Mouse (Mus musculus) layer of hippocampus, adult 2 months (tissue): ENCODE measurements at regions not wholly inside any gene's neighbourhood (a gene's known extent, or its start where the extent isn't known, plus 50 kb on each side); places are given as distances from the start of the nearest gene placed in this dataset.

ENCODE experiments used
- DNase-seq, 2 experiments: peaks; one replicate each; pipeline ENCODE4 v3.0.0; 2022; ENCODE audit warnings: low spot score in 2 of 2
- H3K27ac ChIP-seq: fragments of 200-600 bp; 2 replicates; pipeline ENCODE4 v1.8.1; 2022
- H3K4me3 ChIP-seq: fragments of 200-600 bp; 2 replicates; pipeline ENCODE4 v1.8.1; 2022; ENCODE audit warnings: mild to moderate bottlenecking
- CTCF ChIP-seq: fragments of 200-600 bp; conservative IDR thresholded peaks from 2 replicates; pipeline ENCODE4 v1.8.1; 2022; ENCODE audit warnings: antibody characterized with exemption, mild to moderate bottlenecking, moderate library complexity

DNA sequence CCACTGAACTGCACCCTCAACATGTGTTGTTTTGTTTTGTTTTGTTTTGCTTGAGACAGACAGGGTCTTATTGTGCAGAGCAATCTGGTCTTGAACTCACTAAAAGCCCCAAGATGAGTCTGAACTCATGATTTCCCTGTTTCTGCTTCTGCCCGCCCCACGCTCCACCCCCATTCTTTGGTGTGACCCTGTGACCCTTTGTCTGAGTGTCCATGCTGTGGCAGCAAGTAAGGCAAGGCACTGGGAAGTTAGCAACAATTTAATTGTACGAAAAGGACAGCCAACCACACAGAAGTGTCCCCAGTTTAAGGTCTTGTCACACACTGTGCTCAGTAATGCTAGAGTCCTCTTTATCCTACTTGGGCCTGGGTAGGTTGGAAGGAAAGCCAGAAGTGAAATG, 213.6 kb upstream of the Hes1 start:
- DNase-seq, result no peak
- H3K27ac ChIP-seq, result no peak overlapping the region
- H3K4me3 ChIP-seq, result no peak overlapping the region
- no peak for TF ChIP-seq CTCF

DNA sequence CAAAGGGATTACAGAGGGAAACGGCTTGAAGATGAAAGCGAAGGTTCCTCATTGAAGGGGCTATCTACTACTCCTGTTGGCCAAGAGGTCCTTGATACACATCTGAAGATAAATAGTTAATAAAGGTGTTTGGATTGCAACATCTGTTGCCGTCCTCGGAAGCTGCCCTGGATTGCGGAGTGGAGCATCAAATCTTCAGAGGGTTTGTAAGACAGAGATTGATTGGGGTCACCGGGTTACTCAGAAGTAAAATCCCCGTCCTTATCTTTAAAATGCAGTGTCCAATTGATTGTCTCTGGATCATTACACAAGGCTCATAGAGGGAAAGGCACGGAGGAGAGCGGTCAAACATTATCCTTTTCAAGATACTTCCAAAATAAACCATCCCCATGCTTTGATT, 212.4 kb upstream of the Hes1 start:
- no peak overlapping the region for H3K4me3 ChIP-seq
- no peak overlapping the region for H3K27ac ChIP-seq
- no peak for TF ChIP-seq CTCF
- no peak for DNase-seq

GRCm38 (mm10) chr16:29854805-29855565, 209.2 kb upstream of the Hes1 start:
- Histone ChIP-seq H3K4me3 (no peak overlapping the region), H3K27ac (no peak overlapping the region)
- no peak for DNase-seq
- TF ChIP-seq CTCF, result no peak

- H3K4me3 ChIP-seq, result no peak overlapping the region
- H3K27ac ChIP-seq, result no peak overlapping the region
- no peak for DNase-seq
- TF ChIP-seq CTCF, result peak; percentile 67
These were observed 207.6 kb upstream of the Hes1 start for GRCm38 (mm10) chr16:29856545-29856944.

GRCm38 (mm10) chr16:29858645-29859044, 205.5 kb upstream of the Hes1 start:
- no peak for TF ChIP-seq CTCF
- Histone ChIP-seq H3K4me3 (no peak overlapping the region), H3K27ac (no peak overlapping the region)
- DNase-seq, result no peak

GRCm38 (mm10) chr16:29860306-29860705, 203.9 kb upstream of the Hes1 start:
- H3K4me3 ChIP-seq, result no peak overlapping the region
- TF ChIP-seq CTCF, result no peak
- DNase-seq, result no peak

GRCm38 (mm10) chr16:29861056-29861455, 203.1 kb upstream of the Hes1 start:
- Histone ChIP-seq H3K27ac (no peak overlapping the region), H3K4me3 (no peak overlapping the region)
- DNase-seq, result no peak
- no peak for TF ChIP-seq CTCF

More at GRCm38 (mm10) chr16:29860306-29860705, 203.9 kb upstream of the Hes1 start:
- H3K27ac ChIP-seq, result no peak overlapping the region

DNA sequence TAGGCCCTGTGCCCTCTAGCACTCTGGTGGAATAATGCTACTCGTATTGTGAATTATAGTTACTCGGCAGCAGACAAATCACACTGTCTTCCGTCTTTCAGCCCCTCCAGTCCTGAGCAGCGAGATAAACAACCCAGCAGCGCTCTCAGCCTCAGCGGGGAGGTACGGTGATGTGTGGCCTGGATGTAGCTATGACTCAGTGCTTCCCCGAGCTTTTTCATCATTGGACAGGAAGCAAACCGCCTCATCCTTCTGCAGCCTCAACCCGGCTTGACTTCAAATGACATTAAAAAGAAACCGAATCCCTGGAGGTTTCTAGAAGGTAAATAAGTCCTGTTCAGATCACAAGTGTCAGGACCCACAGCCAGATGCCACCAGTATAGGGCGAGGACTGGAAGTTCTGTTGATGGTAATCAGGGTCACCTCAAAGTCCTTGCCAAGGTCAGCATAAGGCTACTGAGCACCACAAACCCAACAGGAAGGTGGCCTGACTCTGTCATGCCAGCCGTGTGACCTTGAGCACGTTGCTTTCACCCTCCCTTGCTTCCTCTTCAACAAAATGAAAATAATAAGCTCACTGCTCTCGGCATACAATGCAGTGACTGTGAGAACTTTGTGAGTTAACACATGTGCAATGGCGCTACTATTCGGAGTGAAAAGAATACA, 199.0 kb upstream of the Hes1 start:
- Histone ChIP-seq H3K27ac (no peak overlapping the region), H3K4me3 (no peak overlapping the region)
- no peak for DNase-seq
- TF ChIP-seq CTCF, result no peak

DNA sequence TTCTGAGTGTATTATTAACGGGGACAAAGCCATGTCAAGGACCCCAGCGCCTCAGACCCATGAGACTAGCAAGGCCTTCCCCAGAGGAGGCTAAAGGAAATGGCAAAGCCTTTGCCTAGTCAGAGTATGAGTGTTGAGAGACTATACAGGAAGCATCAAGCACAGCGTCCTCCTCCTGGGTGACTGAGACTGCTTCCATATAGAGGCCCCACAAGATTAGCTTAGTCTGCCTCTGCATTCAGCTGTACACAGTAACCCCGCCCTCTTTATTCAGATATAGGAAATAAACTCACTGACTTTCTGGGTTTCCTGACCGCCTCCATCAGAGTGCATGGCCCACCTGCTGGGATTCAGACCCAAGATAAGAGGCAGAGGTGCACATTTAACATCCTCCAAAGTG, 192.8 kb upstream of the Hes1 start:
- no peak for DNase-seq
- TF ChIP-seq CTCF, result no peak
- Histone ChIP-seq H3K27ac (no peak overlapping the region), H3K4me3 (no peak overlapping the region)

- TF ChIP-seq CTCF, result no peak
- no peak for DNase-seq
- Histone ChIP-seq H3K27ac (no peak overlapping the region), H3K4me3 (no peak overlapping the region)
These were observed 188.0 kb upstream of the Hes1 start for GRCm38 (mm10) chr16:29876196-29876595.

GRCm38 (mm10) chr16:29877372-29878123, 186.6 kb upstream of the Hes1 start:
- no peak for TF ChIP-seq CTCF

GRCm38 (mm10) chr16:29879665-29880064, 184.5 kb upstream of the Hes1 start:
- no peak overlapping the region for H3K4me3 ChIP-seq
- DNase-seq, result no peak
- TF ChIP-seq CTCF, result no peak

More at GRCm38 (mm10) chr16:29877372-29878123, 186.6 kb upstream of the Hes1 start:
- DNase-seq, result no peak
- Histone ChIP-seq H3K27ac (no peak overlapping the region), H3K4me3 (no peak overlapping the region)

DNA sequence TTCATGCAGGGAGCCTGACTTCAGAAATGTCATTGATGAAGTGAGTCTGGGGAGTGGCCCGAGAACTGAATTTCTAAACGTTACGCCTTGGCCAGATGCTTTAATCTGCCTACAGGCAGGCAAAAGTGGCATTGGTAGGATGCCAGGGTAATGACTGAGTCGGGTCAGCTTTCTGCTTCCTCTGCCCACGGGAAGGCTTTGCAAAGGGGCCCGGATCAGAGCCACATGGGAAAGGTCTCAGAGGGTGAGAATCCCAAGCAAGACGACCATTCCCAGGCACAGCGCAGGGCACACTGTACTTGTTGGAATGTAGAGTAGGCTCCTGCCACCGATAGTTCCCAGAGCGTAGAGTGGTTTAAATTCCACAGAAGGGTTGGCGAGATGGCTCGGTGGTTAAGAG, 182.7 kb upstream of the Hes1 start:
- no peak for DNase-seq
- no peak for TF ChIP-seq CTCF
- Histone ChIP-seq H3K4me3 (no peak overlapping the region), H3K27ac (no peak overlapping the region)

More at GRCm38 (mm10) chr16:29879665-29880064, 184.5 kb upstream of the Hes1 start:
- H3K27ac ChIP-seq, result no peak overlapping the region
